Mouse (Mus musculus): ENCODE measurements around the gene Stx8. TPM values are rescaled to one million over a fixed set of nuclear protein-coding genes. Genes with fewer than 3 reads are reported as not detected.

The Stx8 gene
- polyA plus RNA-seq, 1 experiment from 2014 or later: 59.7 TPM

GRCm38 (mm10) chr11:67932156-67932555 is 33.8 kb upstream of the Stx8 start:
- H3K4me2 ChIP-seq (replicated peaks): no peak overlapping the region
- no peak overlapping the region for H3K9ac ChIP-seq
- ATAC-seq: no peak
- no peak overlapping the region for H3K27ac ChIP-seq
- WGBS: 93% methylated on average over 3 of the region's 3 CpGs
- H3K36me3 ChIP-seq: no peaks in the 10 kb centered on the region
- H3K4me3 ChIP-seq (replicated peaks): no peak overlapping the region
- H3K9me3 ChIP-seq: no peaks in the 10 kb centered on the region
- H3K4me1 ChIP-seq (replicated peaks): no peaks in the 10 kb centered on the region
- H3K27me3 ChIP-seq (replicated peaks): no peaks in the 10 kb centered on the region

GRCm38 (mm10) chr11:67948229-67948628 is 17.8 kb upstream of the Stx8 start:
- H3K27me3 ChIP-seq (replicated peaks): no peaks in the 10 kb centered on the region
- no peaks in the 10 kb centered on the region for H3K36me3 ChIP-seq
- H3K9me3 ChIP-seq: no peaks in the 10 kb centered on the region
- H3K4me2 ChIP-seq (replicated peaks): no peak overlapping the region
- no peak for ATAC-seq
- no peak overlapping the region for H3K4me3 ChIP-seq (replicated peaks)
- H3K4me1 ChIP-seq (replicated peaks): peaks cover 3% of the 10 kb centered on the region; the same call in 1 of the 2 replicates
- 30% methylated on average over 3 of the region's 3 CpGs for WGBS
- H3K9ac ChIP-seq: no peak overlapping the region
- no peak overlapping the region for H3K27ac ChIP-seq

DNA sequence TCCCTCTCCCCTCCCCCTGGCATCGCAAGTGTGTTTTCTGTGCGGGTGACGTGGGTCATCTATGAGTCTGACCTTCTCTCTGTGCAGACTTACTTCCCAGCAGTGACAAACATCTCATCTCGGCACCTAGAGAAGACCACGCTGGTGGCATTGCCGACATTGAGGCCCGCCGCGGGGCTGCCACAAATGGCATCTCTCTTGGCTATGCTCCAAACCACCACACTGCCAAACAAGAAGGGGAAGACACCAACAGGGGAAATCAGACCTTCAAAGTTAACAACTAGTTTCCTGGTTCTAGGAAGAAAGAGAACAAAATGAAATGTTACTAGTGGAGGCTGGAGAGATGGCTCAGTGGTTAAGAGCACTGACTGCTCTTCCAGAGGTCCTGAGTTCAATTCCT is 16.5 kb upstream of the Stx8 start:
- Histone ChIP-seq H3K4me1 (replicated peaks) (peaks cover 3% of the 10 kb centered on the region; the same call in 1 of the 2 replicates), H3K9ac (no peak overlapping the region), H3K27me3 (replicated peaks) (no peaks in the 10 kb centered on the region), H3K27ac (no peak overlapping the region), H3K9me3 (no peaks in the 10 kb centered on the region), H3K4me3 (replicated peaks) (no peak overlapping the region), H3K36me3 (no peaks in the 10 kb centered on the region), H3K4me2 (replicated peaks) (no peak overlapping the region)
- 83% methylated on average over 9 of the region's 9 CpGs for WGBS
- no peak for ATAC-seq

- Histone ChIP-seq H3K36me3 (no peaks in the 10 kb centered on the region), H3K4me3 (replicated peaks) (no peak overlapping the region), H3K27ac (no peak overlapping the region), H3K4me1 (replicated peaks) (no peaks in the 10 kb centered on the region), H3K9ac (no peak overlapping the region), H3K27me3 (replicated peaks) (no peaks in the 10 kb centered on the region), H3K4me2 (replicated peaks) (no peak overlapping the region), H3K9me3 (no peaks in the 10 kb centered on the region)
- 76% methylated on average over 5 of the region's 5 CpGs for WGBS
- ATAC-seq: no peak
These were observed 12.4 kb upstream of the Stx8 start for GRCm38 (mm10) chr11:67953604-67954003.

DNA sequence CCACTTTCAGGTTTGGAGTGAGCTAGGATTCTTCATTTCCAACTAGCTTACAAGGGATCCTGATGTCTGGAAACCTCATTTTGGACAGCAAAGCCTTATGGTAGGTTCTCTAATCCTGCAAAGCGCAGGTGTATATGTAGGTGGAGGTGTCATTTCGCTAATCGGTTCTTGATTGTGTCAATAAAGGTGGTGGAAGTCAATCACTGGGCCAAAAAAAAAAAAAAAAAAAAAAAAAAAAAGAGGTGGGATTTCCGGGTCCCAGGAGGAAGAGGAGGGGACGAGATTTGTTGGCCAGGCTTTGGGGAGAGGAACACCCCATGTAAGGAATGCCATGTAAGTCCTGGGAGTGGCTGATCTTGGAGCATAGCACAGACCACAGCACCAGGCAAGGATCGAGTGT is 11.6 kb upstream of the Stx8 start:
- Histone ChIP-seq H3K9ac (no peak overlapping the region), H3K9me3 (no peaks in the 10 kb centered on the region), H3K36me3 (no peaks in the 10 kb centered on the region), H3K27me3 (replicated peaks) (no peaks in the 10 kb centered on the region), H3K27ac (no peak overlapping the region), H3K4me3 (replicated peaks) (no peak overlapping the region), H3K4me1 (replicated peaks) (no peaks in the 10 kb centered on the region), H3K4me2 (replicated peaks) (no peak overlapping the region)
- WGBS: 93% methylated on average over 6 of the region's 6 CpGs
- no peak for ATAC-seq

GRCm38 (mm10) chr11:67964110-67964509 is 1.9 kb upstream of the Stx8 start:
- no peaks in the 10 kb centered on the region for H3K9me3 ChIP-seq
- no peak overlapping the region for H3K9ac ChIP-seq
- no peak overlapping the region for H3K27ac ChIP-seq
- no peaks in the 10 kb centered on the region for H3K27me3 ChIP-seq (replicated peaks)
- H3K4me2 ChIP-seq (replicated peaks): no peak overlapping the region
- no peaks in the 10 kb centered on the region for H3K36me3 ChIP-seq
- no peak for ATAC-seq
- 77% methylated on average over 6 of the region's 6 CpGs for WGBS
- peaks cover 10% of the 10 kb centered on the region for H3K4me1 ChIP-seq (replicated peaks)
- H3K4me3 ChIP-seq (replicated peaks): no peak overlapping the region

DNA sequence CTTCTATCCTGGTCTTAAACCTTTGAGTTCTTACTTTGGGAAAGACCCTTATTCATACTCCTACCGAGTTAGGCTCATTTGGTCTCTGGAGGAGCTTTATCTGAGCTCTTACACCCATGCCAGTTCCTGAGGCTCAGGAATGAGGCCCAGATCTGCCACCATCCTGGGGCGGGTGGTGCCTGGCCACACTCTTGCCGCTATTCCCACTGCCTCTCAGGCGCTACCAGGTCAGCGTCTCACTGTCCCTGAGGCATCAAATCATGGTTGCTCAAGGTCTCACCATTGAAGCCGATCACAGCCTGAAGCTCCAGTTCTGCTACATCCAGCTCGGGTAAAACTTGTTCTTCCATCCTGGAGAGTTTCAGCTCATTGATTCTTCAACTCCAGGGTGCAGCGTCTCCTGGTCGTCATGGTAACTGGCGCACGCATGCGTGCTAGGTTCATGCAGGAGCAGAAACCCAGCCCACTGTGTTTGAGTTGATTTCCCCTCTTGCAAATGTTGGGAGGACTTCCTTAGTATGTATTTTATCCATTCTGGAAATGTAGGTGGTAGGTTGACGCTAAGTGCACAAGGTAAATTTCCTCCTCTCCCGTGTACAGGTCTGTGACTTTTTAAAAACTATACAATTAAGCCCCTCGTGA is 630 bp upstream of the Stx8 start, which contains the start of gene Cfap52:
Cfap52 (minus strand) TSS at position 410 of the 642 bp plus-strand sequence.
- peak within 1 kb of the TSS; percentile 78 for H3K4me3 ChIP-seq (replicated peaks)
- peaks cover 10% of the 10 kb centered on the region for H3K4me1 ChIP-seq (replicated peaks)
- ATAC-seq: peak; percentile 82
- no peaks in the 10 kb centered on the region for H3K27me3 ChIP-seq (replicated peaks)
- peak within 1 kb of the TSS; percentile 81 for H3K9ac ChIP-seq
- H3K4me2 ChIP-seq (replicated peaks): peak within 1 kb of the TSS; percentile 68
- no peaks in the 10 kb centered on the region for H3K9me3 ChIP-seq
- WGBS: 6% methylated on average over 15 of the region's 15 CpGs
- no peaks in the 10 kb centered on the region; the same call in 1 of the 2 replicates for H3K36me3 ChIP-seq
- 0 out of 2 replicates have a peak within 1 kb of the TSS, but pooled peaks have one; percentile 17 for H3K27ac ChIP-seq

DNA sequence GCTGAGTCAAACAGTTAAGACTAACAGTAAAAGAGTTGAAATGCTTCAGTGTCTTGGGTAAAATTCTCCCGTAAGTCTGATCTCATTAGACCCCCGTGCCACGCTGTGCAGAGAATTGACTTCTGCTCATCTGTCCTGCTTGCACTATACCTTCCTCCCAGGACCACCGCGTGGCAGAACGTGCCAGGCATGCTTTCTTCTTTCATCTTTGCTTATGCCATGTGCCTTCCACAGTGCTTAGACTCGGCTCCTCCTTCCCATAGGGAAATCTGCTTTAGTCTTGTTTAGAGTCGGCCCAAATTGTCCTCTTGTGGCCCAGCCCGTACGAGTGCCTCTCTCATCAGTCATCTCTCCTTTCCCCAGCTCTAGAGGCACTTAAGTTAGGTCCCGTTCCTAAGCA is 1.8 kb downstream of the Stx8 start:
- no peaks in the 10 kb centered on the region; the same call in 1 of the 2 replicates for H3K36me3 ChIP-seq
- no peak overlapping the region for H3K4me2 ChIP-seq (replicated peaks)
- no peak overlapping the region for H3K9ac ChIP-seq
- no peaks in the 10 kb centered on the region for H3K27me3 ChIP-seq (replicated peaks)
- H3K9me3 ChIP-seq: no peaks in the 10 kb centered on the region
- peaks cover 10% of the 10 kb centered on the region for H3K4me1 ChIP-seq (replicated peaks)
- 66% methylated on average over 11 of the region's 11 CpGs for WGBS
- H3K4me3 ChIP-seq (replicated peaks): no peak overlapping the region
- ATAC-seq: no peak
- no peak overlapping the region for H3K27ac ChIP-seq

DNA sequence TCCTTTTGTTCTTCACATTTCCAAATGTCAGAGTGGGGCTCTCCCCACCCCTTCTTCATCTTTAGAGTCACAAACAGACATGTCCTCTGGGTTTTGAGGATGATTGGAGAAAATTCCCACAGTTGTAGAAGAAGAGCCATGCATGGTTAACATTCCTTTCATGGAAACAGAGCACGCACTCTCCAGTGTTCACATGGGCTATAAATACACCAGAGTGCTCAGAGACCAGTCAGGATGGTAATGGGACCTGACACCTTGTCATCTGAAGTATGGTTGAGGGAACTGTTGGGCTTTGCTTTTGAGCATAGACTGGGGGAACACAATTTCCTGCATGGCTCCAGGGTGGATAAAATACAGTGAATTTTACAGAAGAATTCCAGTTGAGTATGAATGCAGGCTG is 6.6 kb downstream of the Stx8 start:
- Histone ChIP-seq H3K9ac (no peak overlapping the region), H3K9me3 (no peaks in the 10 kb centered on the region), H3K4me1 (replicated peaks) (no peaks in the 10 kb centered on the region; the same call in 1 of the 2 replicates), H3K27ac (no peak overlapping the region), H3K4me2 (replicated peaks) (no peak overlapping the region), H3K27me3 (replicated peaks) (no peaks in the 10 kb centered on the region), H3K4me3 (replicated peaks) (no peak overlapping the region), H3K36me3 (no peaks in the 10 kb centered on the region; the same call in 1 of the 2 replicates)
- 57% methylated on average over 1 of the region's 1 CpGs for WGBS
- ATAC-seq: no peak

- Histone ChIP-seq H3K4me2 (replicated peaks) (no peak overlapping the region), H3K27me3 (replicated peaks) (no peaks in the 10 kb centered on the region), H3K27ac (no peak overlapping the region), H3K4me3 (replicated peaks) (no peak overlapping the region), H3K36me3 (peaks cover 2% of the 10 kb centered on the region; the same call in 1 of the 2 replicates), H3K9me3 (no peaks in the 10 kb centered on the region), H3K9ac (no peak overlapping the region), H3K4me1 (replicated peaks) (no peaks in the 10 kb centered on the region)
- ATAC-seq: no peak
- WGBS: 53% methylated on average over 5 of the region's 5 CpGs
These were observed 7.2 kb downstream of the Stx8 start for GRCm38 (mm10) chr11:67973225-67973624.

DNA sequence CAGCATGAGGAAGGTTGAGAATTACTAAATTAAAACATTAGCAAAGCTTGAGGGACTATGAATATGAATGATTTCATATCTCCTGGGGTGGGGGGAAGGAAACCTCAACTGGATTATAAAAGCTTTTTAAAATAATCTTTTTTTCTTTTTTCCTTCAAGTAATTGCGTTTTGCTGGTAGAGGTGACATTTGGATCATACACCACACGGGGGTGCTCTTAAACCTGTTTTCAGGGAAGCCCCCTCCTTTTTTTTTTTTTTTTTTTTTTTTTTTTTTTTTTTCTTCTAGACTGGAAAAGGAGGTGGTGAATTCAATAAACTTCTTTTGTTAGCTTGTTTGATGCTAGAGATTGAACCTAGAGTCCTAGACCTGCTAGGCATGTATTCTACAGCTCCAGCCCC is 9.3 kb downstream of the Stx8 start:
- WGBS: 9% methylated on average over 2 of the region's 2 CpGs
- no peak for ATAC-seq
- no peaks in the 10 kb centered on the region for H3K27me3 ChIP-seq (replicated peaks)

DNA sequence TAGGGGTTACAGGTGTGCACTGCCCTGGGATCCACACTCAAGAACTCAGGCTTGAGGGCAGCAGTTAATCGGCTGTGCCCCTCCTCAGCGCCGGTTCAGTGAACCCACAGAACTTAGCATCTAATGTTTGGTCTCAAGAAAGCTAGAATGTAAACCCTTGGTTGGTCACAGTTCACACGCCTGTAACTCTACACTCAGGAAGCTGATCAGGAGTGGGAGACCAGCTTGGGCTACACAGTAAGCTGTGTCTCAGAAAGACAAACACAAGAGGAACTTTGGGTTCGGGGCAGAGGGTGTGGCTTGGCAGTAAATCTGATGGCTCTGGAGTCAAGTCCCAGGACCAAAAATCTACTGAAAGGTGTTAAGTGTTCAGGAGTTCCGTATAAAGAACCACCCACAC is 17.6 kb downstream of the Stx8 start:
- Histone ChIP-seq H3K4me1 (replicated peaks) (no peaks in the 10 kb centered on the region), H3K36me3 (no peaks in the 10 kb centered on the region), H3K4me3 (replicated peaks) (no peak overlapping the region), H3K27ac (no peak overlapping the region), H3K9me3 (no peaks in the 10 kb centered on the region), H3K4me2 (replicated peaks) (no peak overlapping the region), H3K9ac (no peak overlapping the region), H3K27me3 (replicated peaks) (no peaks in the 10 kb centered on the region)
- WGBS: 81% methylated on average over 6 of the region's 6 CpGs
- no peak for ATAC-seq

More for the DNA sequence above, 9.3 kb downstream of the Stx8 start:
- no peak overlapping the region for H3K4me3 ChIP-seq (replicated peaks)
- no peaks in the 10 kb centered on the region for H3K4me1 ChIP-seq (replicated peaks)
- peaks cover 2% of the 10 kb centered on the region; the same call in 1 of the 2 replicates for H3K36me3 ChIP-seq
- H3K27ac ChIP-seq: no peak overlapping the region
- H3K9me3 ChIP-seq: no peaks in the 10 kb centered on the region
- no peak overlapping the region for H3K4me2 ChIP-seq (replicated peaks)
- no peak overlapping the region for H3K9ac ChIP-seq

- 78% methylated on average over 4 of the region's 4 CpGs for WGBS
- Histone ChIP-seq H3K9me3 (no peaks in the 10 kb centered on the region), H3K9ac (no peak overlapping the region), H3K4me1 (replicated peaks) (no peaks in the 10 kb centered on the region), H3K4me3 (replicated peaks) (no peak overlapping the region), H3K4me2 (replicated peaks) (no peak overlapping the region), H3K27me3 (replicated peaks) (no peaks in the 10 kb centered on the region), H3K36me3 (no peaks in the 10 kb centered on the region), H3K27ac (no peak overlapping the region)
- ATAC-seq: no peak
These were observed 25.2 kb downstream of the Stx8 start for GRCm38 (mm10) chr11:67991240-67991639.

Data from intestine, embryonic 15.5 days (tissue).